Mouse (Mus musculus) colon, adult 2 months (tissue): Measurements from ENCODE around the gene Cdh13. TPM values are rescaled to one million over a fixed set of nuclear protein-coding genes. Genes with fewer than 3 reads are reported as not detected.

ENCODE experiments used
- polyA plus RNA-seq: library from polyadenylated mRNA; depleted of rRNA; stranded (reverse); fragments of >200 nt; gene quantifications from 2 replicates; pipeline ENCODE4 v1.2.3, GENCODE M21; 2012; rRNA removed

The Cdh13 gene
- 12.3 and 13.4 TPM in 2 replicates for polyA plus RNA-seq

GRCm38 (mm10) chr8:118283600-118284111 is at the start of gene Cdh13:
TSS of gene Cdh13 (plus strand) at chr8:118283733.

GRCm38 (mm10) chr8:119344190-119344856 is 1060.8 kb downstream of the Cdh13 start, which contains the start of gene Hsbp1:
TSS of gene Hsbp1 (plus strand) at chr8:119344488.

